Mouse (Mus musculus) CH12.LX (cell line): Measurements from ENCODE around the gene Mcrip1. TPM values are rescaled to one million over a fixed set of nuclear protein-coding genes. Genes with fewer than 3 reads are reported as not detected.

Experiments
- DNase-seq: peaks from one replicate; pipeline ENCODE4 v3.0.0-alpha.2; 2013; ENCODE audit errors: extremely low read depth
- H3K27ac ChIP-seq: 2 replicates; pipeline ENCODE4 v1.5.1; 2012; ENCODE audit warnings: low read depth, mild to moderate bottlenecking, control low read depth, moderate library complexity; ENCODE audit not compliant: insufficient read depth
- H3K27me3 ChIP-seq: replicated peaks from 2 replicates; pipeline ENCODE3; 2012; ENCODE audit warnings: inconsistent platforms
- H3K36me3 ChIP-seq, 2 experiments: replicated peaks in 1 of 2; 2 replicates each; pipeline versions ENCODE3 to v1.6.1; 2012; ENCODE audit warnings: inconsistent platforms in 1 of 2, low read length in 1 of 2, mild to moderate bottlenecking in 1 of 2, mixed read lengths in 1 of 2, moderate library complexity in 1 of 2; ENCODE audit not compliant: control insufficient read depth in 1 of 2, insufficient read depth in 1 of 2
- H3K4me1 ChIP-seq, 2 experiments: 2 replicates each; pipeline ENCODE4 v1.6.1; 2012; ENCODE audit warnings: inconsistent platforms in 1 of 2, moderate library complexity in 1 of 2; ENCODE audit not compliant: insufficient read depth in 2 of 2, control insufficient read depth in 1 of 2
- H3K4me2 ChIP-seq: 2 replicates; pipeline ENCODE4 v1.6.1; 2012; ENCODE audit warnings: low read depth, mild to moderate bottlenecking, control low read depth; ENCODE audit not compliant: poor library complexity, insufficient read depth, severe bottlenecking
- H3K4me3 ChIP-seq, 3 experiments: fragments of 150-350 bp in 1 of 3; sonication (generic) in 1 of 3; replicated peaks in 1 of 3; 2 replicates each; pipeline versions ENCODE3 to v1.5.1; 2011 to 2012; ENCODE audit warnings: low read depth in 2 of 3, low read length in 2 of 3, mild to moderate bottlenecking in 2 of 3, moderate library complexity in 2 of 3, control low read depth in 1 of 3, improper control_type of control experiment in 1 of 3, inconsistent platforms in 1 of 3, mixed read lengths in 1 of 3; ENCODE audit not compliant: poor library complexity in 1 of 3
- H3K79me2 ChIP-seq: replicated peaks from 2 replicates; pipeline ENCODE4 v1.6.1; 2012; ENCODE audit warnings: mild to moderate bottlenecking, moderate library complexity; ENCODE audit not compliant: control insufficient read depth, poor library complexity, insufficient read depth, severe bottlenecking; ENCODE audit errors: extremely low read depth
- H3K9ac ChIP-seq: 2 replicates; pipeline ENCODE4 v1.6.1; 2012; ENCODE audit warnings: low read depth, mild to moderate bottlenecking, control low read depth, moderate library complexity; ENCODE audit not compliant: insufficient read depth
- H3K9me3 ChIP-seq: replicated peaks from 2 replicates; pipeline ENCODE3; 2012; ENCODE audit warnings: low read length, inconsistent platforms, mixed read lengths
- CHD1 ChIP-seq: IDR thresholded peaks from 2 replicates; pipeline ENCODE4 v1.6.1; 2012; ENCODE audit warnings: low read depth, low read length, improper control_type of control experiment, inconsistent platforms
- E2F4 ChIP-seq: IDR thresholded peaks from 2 replicates; pipeline ENCODE4 v1.6.1; 2011; ENCODE audit warnings: low read depth, low read length, improper control_type of control experiment; ENCODE audit not compliant: insufficient replicate concordance
- ELF1 ChIP-seq: IDR thresholded peaks from 2 replicates; pipeline ENCODE4 v1.6.1; 2014; ENCODE audit warnings: low read depth, mild to moderate bottlenecking, inconsistent platforms, low read length, improper control_type of control experiment
- EP300 ChIP-seq: IDR thresholded peaks from 2 replicates; pipeline ENCODE4 v1.6.1; 2011; ENCODE audit warnings: low read length, improper control_type of control experiment
- ETS1 ChIP-seq: conservative IDR thresholded peaks from 2 replicates; pipeline ENCODE4 v1.6.1; 2012; ENCODE audit warnings: low read depth, mild to moderate bottlenecking, inconsistent platforms, low read length, improper control_type of control experiment, moderate library complexity
- IRF4 ChIP-seq: IDR thresholded peaks from 2 replicates; pipeline ENCODE4 v1.6.1; 2014; ENCODE audit warnings: low read depth, mild to moderate bottlenecking, inconsistent platforms, low read length, improper control_type of control experiment
- JUN ChIP-seq: IDR thresholded peaks from 2 replicates; pipeline ENCODE4 v1.6.1; 2011; ENCODE audit warnings: low read depth, mild to moderate bottlenecking, low read length, improper control_type of control experiment, moderate library complexity; ENCODE audit not compliant: insufficient read depth
- KAT2A ChIP-seq: IDR thresholded peaks from 2 replicates; pipeline ENCODE4 v1.6.1; 2012; ENCODE audit warnings: low read length, improper control_type of control experiment, inconsistent platforms; ENCODE audit not compliant: insufficient replicate concordance
- MAFK ChIP-seq: IDR thresholded peaks from 2 replicates; pipeline ENCODE4 v1.6.1; 2011; ENCODE audit warnings: low read length, improper control_type of control experiment; ENCODE audit not compliant: insufficient replicate concordance
- MAX ChIP-seq: IDR thresholded peaks from 2 replicates; pipeline ENCODE4 v1.6.1; 2011; ENCODE audit warnings: low read length, improper control_type of control experiment
- MAZ ChIP-seq: IDR thresholded peaks from 2 replicates; pipeline ENCODE4 v1.6.1; 2012; ENCODE audit warnings: low read depth, mild to moderate bottlenecking, inconsistent platforms, low read length, improper control_type of control experiment, moderate library complexity
- MEF2A ChIP-seq: IDR thresholded peaks from 2 replicates; pipeline ENCODE4 v1.6.1; 2014; ENCODE audit warnings: low read depth, mild to moderate bottlenecking, inconsistent platforms, low read length, improper control_type of control experiment, borderline replicate concordance
- MXI1 ChIP-seq: IDR thresholded peaks from 2 replicates; pipeline ENCODE4 v1.6.1; 2011; ENCODE audit warnings: mild to moderate bottlenecking, low read depth, low read length, improper control_type of control experiment
- NRF1 ChIP-seq: IDR thresholded peaks from 2 replicates; pipeline ENCODE4 v1.6.1; 2014; ENCODE audit warnings: low read depth, mild to moderate bottlenecking, inconsistent platforms, low read length, improper control_type of control experiment, moderate library complexity
- PAX5 ChIP-seq: IDR thresholded peaks from 2 replicates; pipeline ENCODE4 v1.6.1; 2012; ENCODE audit warnings: low read length, inconsistent platforms, mixed read lengths
- POLR2A ChIP-seq: IDR thresholded peaks from 2 replicates; pipeline ENCODE4 v1.6.1; 2011; ENCODE audit warnings: low read depth, mild to moderate bottlenecking, improper control_type of control experiment, low read length
- POLR2AphosphoS2 ChIP-seq: IDR thresholded peaks from 2 replicates; pipeline ENCODE4 v1.6.1; 2011; ENCODE audit warnings: low read depth, low read length, improper control_type of control experiment
- RAD21 ChIP-seq: IDR thresholded peaks from 2 replicates; pipeline ENCODE4 v1.6.1; 2011; ENCODE audit warnings: low read depth, mild to moderate bottlenecking, low read length, improper control_type of control experiment, moderate library complexity
- SMC3 ChIP-seq: IDR thresholded peaks from 2 replicates; pipeline ENCODE4 v1.6.1; 2011; ENCODE audit warnings: low read depth, low read length, improper control_type of control experiment
- TBP ChIP-seq: conservative IDR thresholded peaks from 2 replicates; pipeline ENCODE4 v1.6.1; 2011; ENCODE audit warnings: low read depth, low read length, improper control_type of control experiment
- TCF12 ChIP-seq: IDR thresholded peaks from 2 replicates; pipeline ENCODE4 v1.6.1; 2014; ENCODE audit warnings: low read depth, mild to moderate bottlenecking, inconsistent platforms, low read length, improper control_type of control experiment
- UBTF ChIP-seq: IDR thresholded peaks from 2 replicates; pipeline ENCODE4 v1.6.1; 2012; ENCODE audit warnings: low read depth, mild to moderate bottlenecking, inconsistent platforms, low read length, improper control_type of control experiment, moderate library complexity
- USF1 ChIP-seq: IDR thresholded peaks from 2 replicates; pipeline ENCODE4 v1.6.1; 2014; ENCODE audit warnings: low read depth, mild to moderate bottlenecking, inconsistent platforms, low read length, improper control_type of control experiment
- ZMIZ1 ChIP-seq: IDR thresholded peaks from 2 replicates; pipeline ENCODE4 v1.6.1; 2012; ENCODE audit warnings: low read depth, mild to moderate bottlenecking, inconsistent platforms, low read length, improper control_type of control experiment
- dilution Hi-C: fragments of 300-500 bp; cut with MboI; formaldehyde crosslinking; loops from 2 replicates; pipeline ENCODE4 v1.14.3; 2020; ENCODE audit warnings: low sequenced_read_pairs; ENCODE audit not compliant: extremely low pct_unique_long_range_greater_than_20kb, extremely low pct_ligation_motif_present
- in situ Hi-C: fragments of 300-500 bp; cut with MboI; formaldehyde crosslinking; loops from 3 replicates; pipeline ENCODE4 v1.14.3; 2019; ENCODE audit warnings: low sequenced_read_pairs, low pct_ligation_motif_present, low pct_unique_long_range_greater_than_20kb, mixed read lengths
- polyA plus RNA-seq: library from polyadenylated mRNA; unstranded; fragments of >175 nt; gene quantifications from 2 replicates; pipeline ENCODE4 v1.2.1, GENCODE M21; 2012; ENCODE audit warnings: low read depth; ENCODE audit not compliant: insufficient read length
- total RNA-seq, 2 experiments: library from RNA; depleted of rRNA; stranded (reverse); fragments of 300-350 nt in 1 of 2; fragments of >200 nt in 1 of 2; gene quantifications; 2 replicates each; pipeline ENCODE4 v1.2.3; 2012 to 2014

The Mcrip1 gene
- total and polyA plus RNA-seq, 3 experiments, result 39.6 to 66.5 (median 46.2) TPM

GRCm38 (mm10) chr11:120497436-120497835 is 52.1 kb downstream of the Mcrip1 start:
- Histone ChIP-seq H3K27ac (no peak overlapping the region), H3K4me1 (peaks cover 3 to 23% of the 10 kb centered on the region in 2 experiments; a peak in 3 of 4 replicates), H3K4me3 (no peak overlapping the region), H3K9ac (no peak overlapping the region), H3K9me3 (no peaks in the 10 kb centered on the region), H3K4me2 (no peak overlapping the region), H3K36me3 (peaks cover 40 to 65% of the 10 kb centered on the region in 2 experiments), H3K79me2 (0 out of 2 replicates have a peak, but pooled peaks cover 2% of the 10 kb centered on the region), H3K27me3 (no peaks in the 10 kb centered on the region)
- no peak for TF ChIP-seq CHD1
- TF ChIP-seq JUN, result no peak
- no peak for TF ChIP-seq KAT2A
- no peak for TF ChIP-seq NRF1
- TF ChIP-seq PAX5, result no peak
- no peak for TF ChIP-seq MEF2A
- no peak for TF ChIP-seq ELF1
- no peak for TF ChIP-seq SMC3
- TF ChIP-seq RAD21, result no peak
- no peak for TF ChIP-seq MAZ
- no peak for TF ChIP-seq USF1
- in situ Hi-C loops, result no loop called here
- dilution Hi-C loops, result no loop called here
- no peak for DNase-seq

- no peak overlapping the region for H3K27ac ChIP-seq
- H3K36me3 ChIP-seq, result peaks cover 44 to 76% of the 10 kb centered on the region in 2 experiments
- H3K4me2 ChIP-seq, result no peak overlapping the region
- H3K9me3 ChIP-seq, result no peaks in the 10 kb centered on the region
- no peak for DNase-seq
- TF ChIP-seq MXI1 (no peak), TBP (no peak), ZMIZ1 (no peak), USF1 (no peak), MAZ (no peak), POLR2A (no peak), UBTF (no peak), MAFK (no peak), ETS1 (no peak), EP300 (no peak), E2F4 (no peak), POLR2AphosphoS2 (no peak), NRF1 (no peak), MAX (no peak), SMC3 (no peak), IRF4 (no peak), ELF1 (no peak), TCF12 (no peak)
- TF ChIP-seq, all 38 proteins: peak for 0
- in situ Hi-C loops (no loop called here), dilution Hi-C loops (no loop called here)
- no peaks in the 10 kb centered on the region for H3K27me3 ChIP-seq
- H3K4me3 ChIP-seq, result no peak overlapping the region
- H3K9ac ChIP-seq, result no peak overlapping the region
- H3K79me2 ChIP-seq, result 0 out of 2 replicates have a peak, but pooled peaks cover 2% of the 10 kb centered on the region
- peaks cover 15 to 41% of the 10 kb centered on the region in 2 experiments for H3K4me1 ChIP-seq
Measured at GRCm38 (mm10) chr11:120493911-120494310, 55.6 kb downstream of the Mcrip1 start.
